ENCODE assay signal across 9 mouse cellular contexts in the genomic region with DNA sequence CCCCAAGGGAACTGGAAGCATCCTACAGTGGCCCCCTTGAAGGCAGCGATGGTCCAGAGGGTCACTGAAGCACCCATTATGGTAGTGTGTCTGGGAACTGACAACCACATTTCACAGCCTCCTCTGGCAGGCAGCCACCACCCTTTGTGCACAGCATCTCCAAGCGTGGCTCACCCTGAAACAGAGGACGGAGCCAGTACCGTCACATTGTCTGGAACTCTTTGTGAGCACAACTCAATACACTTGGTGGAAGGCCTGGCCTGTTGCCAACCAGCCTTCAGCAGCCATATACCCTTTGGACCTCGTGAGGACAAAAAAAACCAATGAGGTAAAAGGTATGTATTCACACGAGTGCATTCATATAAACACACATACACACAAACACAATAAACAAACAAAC. TPM values are rescaled to one million over a fixed set of nuclear protein-coding genes. Genes with fewer than 3 reads are reported as not detected.
DNase-seq lines count a peak whose midpoint lies in the region; ATAC-seq and TF ChIP-seq lines count a peak whose summit lies in the region.
"Had no signal": no experiment of that assay in that cellular context is flagged by ENCODE, and none has a peak within 500 bp of the region (broad histone marks: within the 10 kb centered on the region; RNA-seq: fewer than 3 reads in every experiment).

No protein-coding gene starts in this region.

- no peaks in the 10 kb centered on the region for H3K27me3 ChIP-seq in stomach, postnatal 0 days (ENCODE audit: control insufficient read depth, insufficient read depth, low read length)

- H3K4me2 ChIP-seq in stomach, postnatal 0 days (replicated peaks; ENCODE audit: low read depth), result no peak overlapping the region

- DNase-seq in gastrocnemius, adult 2 months, result peak; percentile 57
- DNase-seq in gastrocnemius, adult 8-10 months (ENCODE audit: low spot score in 2 of 2), result no peak
- DNase-seq in testis, postnatal 10 days (ENCODE audit: low spot score), result peak; percentile 63
- DNase-seq in testis, postnatal 14 days (ENCODE audit: low spot score), result no peak
- peak; percentile 45 for DNase-seq in kidney, adult 9 months
- peak; percentile 55 for DNase-seq in stomach, postnatal 0 days (ENCODE audit: low spot score)
- no peak for DNase-seq in layer of hippocampus, adult 11-12 months (ENCODE audit: low spot score)

- no peak for TF ChIP-seq CTCF in gastrocnemius, adult 2 months (IDR thresholded peaks at IDR 0.05)
- TF ChIP-seq CTCF in stomach, postnatal 0 days (IDR thresholded peaks at IDR 0.05; ENCODE audit: low read depth), result no peak

- no peaks in the 10 kb centered on the region; the same call in 1 of the 2 replicates for H3K4me1 ChIP-seq in stomach, postnatal 0 days (replicated peaks; ENCODE audit: control insufficient read depth, insufficient read depth)

- H3K36me3 ChIP-seq in stomach, postnatal 0 days (ENCODE audit: control insufficient read depth, insufficient read depth, low read length), result no peaks in the 10 kb centered on the region

- peak overlapping the region; percentile 38; the same call in 1 of the 2 replicates for H3K27ac ChIP-seq in gastrocnemius, adult 2 months
- H3K27ac ChIP-seq in stomach, postnatal 0 days (replicated peaks), result no peak overlapping the region
- H3K27ac ChIP-seq: layer of hippocampus, adult 2 months had no signal

- peak; percentile 59; the same call in 1 of the 2 replicates for ATAC-seq in stomach, postnatal 0 days (ENCODE audit: low FRiP score, low TSS enrichment)
- no peak for ATAC-seq in megakaryocyte-erythroid progenitor cell, adult 5-6 weeks (replicated peaks; ENCODE audit: low FRiP score, low TSS enrichment, poor library complexity, severe bottlenecking)

- no peak overlapping the region for H3K4me3 ChIP-seq in gastrocnemius, adult 2 months
- H3K4me3 ChIP-seq in stomach, postnatal 0 days (ENCODE audit: low read depth, low read length), result no peak overlapping the region
- H3K4me3 ChIP-seq: layer of hippocampus, adult 2 months had no signal

- H3K9me3 ChIP-seq in stomach, postnatal 0 days (ENCODE audit: control insufficient read depth, low read length), result no peaks in the 10 kb centered on the region

- intact Hi-C loops in gastrocnemius, adult 2 months (cut with DNase I), result no loop called here

- TF ChIP-seq EP300 in stomach, postnatal 0 days (optimal IDR thresholded peaks at IDR 0.05), result no peak

- 46% methylated on average over 6 of the region's 6 CpGs for WGBS in stomach, postnatal 0 days

- no peak overlapping the region for H3K9ac ChIP-seq in stomach, postnatal 0 days (ENCODE audit: low read length)

RNA-seq across cellular contexts. Expression of a gene that starts 3.2 kb away (rescaled TPM):
- total RNA-seq in gastrocnemius, adult 2 months (2021), result 1 to 10 TPM; 2.8 to 4.8 TPM
- total RNA-seq in gastrocnemius, adult 8-10 months (2022), result 1 to 10 TPM; 1.7 to 3.2 (median 2.8) TPM
- 9.6 and 9.9 TPM in 2 replicates for polyA plus RNA-seq in stomach, postnatal 0 days (2015; fragmentation: Nextera tagmentation; extraction: Ambion mirVana)
- total RNA-seq in megakaryocyte-erythroid progenitor cell, adult 5-6 weeks (2014; fragmentation: Nextera tagmentation), result 6.8 and 12.5 TPM in 2 replicates
- 7.4 and 11.2 TPM in 2 replicates for total RNA-seq in megakaryocyte-erythroid progenitor cell, adult 5-6 weeks (2017)

RNA-seq across cellular contexts. Expression of a gene that starts 10.6 kb away (rescaled TPM):
- 10 to 100 TPM in 1 of 2 experiments, 1 to 10 TPM in 1; 9.1 to 38.9 TPM for total RNA-seq in gastrocnemius, adult 2 months (2021)
- total RNA-seq in gastrocnemius, adult 8-10 months (2022), result 10 to 100 TPM in 3 of 4 experiments, 1 to 10 TPM in 1; 6.8 to 14.3 (median 11.5) TPM
- 9.5 and 11.1 TPM in 2 replicates for polyA plus RNA-seq in stomach, postnatal 0 days (2015; fragmentation: Nextera tagmentation; extraction: Ambion mirVana)
- 4.0 and 4.4 TPM in 2 replicates for total RNA-seq in megakaryocyte-erythroid progenitor cell, adult 5-6 weeks (2014; fragmentation: Nextera tagmentation)
- total RNA-seq in megakaryocyte-erythroid progenitor cell, adult 5-6 weeks (2017), result 2.3 and 5.1 TPM in 2 replicates

Comparison
In these comparisons a context has a peak if more than half of its experiments do, and no peak if none do; other contexts are left out.
1. DNase-seq: peak in gastrocnemius, adult 2 months (single experiment), testis, postnatal 10 days (single experiment), kidney, adult 9 months (single experiment) and stomach, postnatal 0 days (single experiment); none in gastrocnemius, adult 8-10 months (0 of 2), testis, postnatal 14 days (single experiment) and layer of hippocampus, adult 11-12 months (single experiment).